Mouse (Mus musculus): ENCODE measurements around the gene Plekha6.

DNA sequence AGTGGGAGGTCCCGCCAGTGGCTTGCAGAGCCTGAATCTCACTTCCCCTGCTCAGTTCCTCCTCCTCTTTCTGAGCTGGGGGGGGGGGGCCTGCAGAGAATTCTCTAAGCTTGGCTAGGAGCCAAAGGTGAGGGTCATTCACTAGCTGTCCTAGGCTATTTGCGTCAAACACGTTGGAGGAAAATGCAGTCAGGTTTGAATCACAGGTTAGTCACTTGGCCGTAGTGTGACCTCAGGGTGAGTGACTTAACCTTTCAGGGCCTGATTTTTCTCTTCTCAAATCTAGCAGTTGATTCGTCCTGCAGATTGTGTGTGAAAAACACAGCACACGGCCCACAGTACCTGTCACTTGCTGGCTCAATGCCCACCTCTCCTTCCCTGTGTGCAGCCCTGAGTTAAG is 106.3 kb downstream of the Plekha6 start:
- TF ChIP-seq POLR2A (IDR thresholded peaks at IDR 0.05; ENCODE audit: low read depth, low read length) (no peak), CTCF (IDR thresholded peaks at IDR 0.05; ENCODE audit: borderline replicate concordance, insufficient read depth, low read length) (no peak)

All from embryonic fibroblast, embryonic 13.5 days (primary cell).